Mouse (Mus musculus) brain, embryonic 14.5 days (tissue): ENCODE results near the gene Pcsk4.

Experiments
- CTCF ChIP-seq: fragments of 200-500 bp; IDR thresholded peaks from 2 replicates; pipeline ENCODE4 v1.5.1; 2012; ENCODE audit warnings: inconsistent platforms, mild to moderate bottlenecking, moderate library complexity, borderline replicate concordance; ENCODE audit not compliant: insufficient read depth, insufficient read length; ENCODE audit errors: extremely low read depth
- POLR2A ChIP-seq: fragments of 200-500 bp; IDR thresholded peaks from 2 replicates; pipeline ENCODE4 v1.6.1; 2012; ENCODE audit warnings: mild to moderate bottlenecking, inconsistent platforms, borderline replicate concordance; ENCODE audit not compliant: poor library complexity, insufficient read depth, insufficient read length, severe bottlenecking; ENCODE audit errors: extremely low read depth

GRCm38 (mm10) chr10:80285222-80286070, 43.9 kb downstream of the Pcsk4 start:
- no peak for TF ChIP-seq CTCF
- no peak for TF ChIP-seq POLR2A
